Mouse (Mus musculus) myocyte (in vitro differentiated cells): Measurements from ENCODE around the gene Col13a1. TPM values are rescaled to one million over a fixed set of nuclear protein-coding genes. Genes with fewer than 3 reads are reported as not detected.

Experiments
- H3K27me3 ChIP-seq: one replicate; pipeline ENCODE4 v1.6.1; 2011; ENCODE audit not compliant: control insufficient read depth, insufficient read depth, insufficient read length
- H3K36me3 ChIP-seq: one replicate; pipeline ENCODE4 v1.6.1; 2011; ENCODE audit not compliant: control insufficient read depth, insufficient read depth
- H3K4me2 ChIP-seq: one replicate; pipeline ENCODE4 v1.6.1; 2011; ENCODE audit warnings: low read depth, control low read depth
- H3K4me3 ChIP-seq: one replicate; pipeline ENCODE4 v1.5.1; 2011; ENCODE audit warnings: mild to moderate bottlenecking, control low read depth, moderate library complexity
- H3K79me2 ChIP-seq: one replicate; pipeline ENCODE4 v1.6.1; 2011; ENCODE audit not compliant: control insufficient read depth, insufficient read depth
- H3ac ChIP-seq: one replicate; pipeline ENCODE4 v1.6.1; 2011; ENCODE audit not compliant: control insufficient read depth, insufficient read length
- CEBPB ChIP-seq: IDR thresholded peaks from 2 replicates; pipeline ENCODE4 v1.6.1; 2011; ENCODE audit warnings: mild to moderate bottlenecking, moderate library complexity; ENCODE audit not compliant: poor library complexity, insufficient read depth, severe bottlenecking
- E2F4 ChIP-seq: IDR thresholded peaks from one replicate; pipeline ENCODE4 v1.6.1; 2011; ENCODE audit warnings: mild to moderate bottlenecking, control low read depth, moderate library complexity; ENCODE audit not compliant: insufficient read depth
- MAX ChIP-seq: IDR thresholded peaks from one replicate; pipeline ENCODE4 v1.6.1; 2011; ENCODE audit warnings: low read depth, mild to moderate bottlenecking, control low read depth
- MYOD1 ChIP-seq, 3 experiments: IDR thresholded peaks; one replicate each; pipeline ENCODE4 v1.6.1; 2011; ENCODE audit warnings: control low read depth in 2 of 3, low read depth in 2 of 3, mild to moderate bottlenecking in 2 of 3, moderate library complexity in 1 of 3; ENCODE audit not compliant: insufficient read length in 2 of 3, control insufficient read depth in 1 of 3
- MYOG ChIP-seq, 3 experiments: IDR thresholded peaks; one replicate each; pipeline ENCODE4 v1.6.1; 2011; ENCODE audit warnings: control low read depth in 2 of 3, low read depth in 2 of 3, mild to moderate bottlenecking in 2 of 3; ENCODE audit not compliant: insufficient read length in 2 of 3, control insufficient read depth in 1 of 3, insufficient read depth in 1 of 3
- POLR2A ChIP-seq: IDR thresholded peaks from one replicate; pipeline ENCODE4 v1.6.1; 2011; ENCODE audit warnings: low read depth, mild to moderate bottlenecking, control low read depth, moderate library complexity; ENCODE audit not compliant: insufficient read length
- POLR2AphosphoS2 ChIP-seq: IDR thresholded peaks from one replicate; pipeline ENCODE4 v1.6.1; 2011; ENCODE audit warnings: low read depth, control low read depth; ENCODE audit not compliant: insufficient read length
- REST ChIP-seq: IDR thresholded peaks from one replicate; pipeline ENCODE4 v1.6.1; 2011; ENCODE audit warnings: mild to moderate bottlenecking, control low read depth, moderate library complexity; ENCODE audit not compliant: insufficient read depth, insufficient read length
- SRF ChIP-seq: IDR thresholded peaks from one replicate; pipeline ENCODE4 v1.6.1; 2011; ENCODE audit warnings: low read depth; ENCODE audit not compliant: control insufficient read depth, insufficient read length
- TCF12 ChIP-seq: IDR thresholded peaks from one replicate; pipeline ENCODE4 v1.6.1; 2011; ENCODE audit warnings: mild to moderate bottlenecking, control low read depth; ENCODE audit not compliant: poor library complexity, insufficient read depth, severe bottlenecking
- TCF3 ChIP-seq: IDR thresholded peaks from one replicate; pipeline ENCODE4 v1.6.1; 2011; ENCODE audit warnings: low read depth, control low read depth; ENCODE audit not compliant: insufficient read length
- USF1 ChIP-seq: IDR thresholded peaks from one replicate; pipeline ENCODE4 v1.6.1; 2011; ENCODE audit warnings: low read depth, mild to moderate bottlenecking, control low read depth, moderate library complexity
- polyA plus RNA-seq: library from polyadenylated mRNA; unstranded; fragments of >200 nt; fragmentation: generic; extraction: Trizol; gene quantifications from one replicate; pipeline ENCODE4 v1.2.1, GENCODE M21; 2012; ENCODE audit warnings: missing spikeins

Gene Col13a1
- polyA plus RNA-seq, 1 experiment: 0.13 TPM

DNA sequence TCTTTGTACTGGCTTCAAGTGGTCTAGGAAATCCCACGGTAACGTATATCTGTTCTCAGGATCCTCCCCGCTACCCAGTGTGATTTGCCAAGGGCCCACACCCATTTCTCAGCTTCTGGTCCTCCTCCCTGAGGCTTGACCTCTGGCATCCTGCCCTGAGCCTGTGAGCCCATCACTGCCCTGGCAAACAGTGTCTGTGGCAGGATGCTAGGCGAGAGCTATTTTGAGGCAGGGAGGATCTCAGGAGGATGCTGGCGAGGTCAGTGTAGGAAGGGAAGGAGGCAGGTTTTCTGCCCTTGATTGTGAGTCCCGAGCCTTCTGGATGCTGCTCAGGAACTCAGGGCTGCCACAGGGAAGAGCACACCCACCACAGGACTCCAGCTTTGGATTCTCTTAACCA is 22.2 kb downstream of the Col13a1 start:
- Histone ChIP-seq H3K4me2 (no peak overlapping the region), H3K27me3 (no peaks in the 10 kb centered on the region), H3K4me3 (no peak overlapping the region), H3K79me2 (no peaks in the 10 kb centered on the region), H3K36me3 (no peaks in the 10 kb centered on the region), H3ac (no peak overlapping the region)
- TF ChIP-seq TCF12 (no peak), MYOD1 (IDR thresholded peaks at IDR 0.05; ENCODE audit: control insufficient read depth in 1 of 3, insufficient read length in 2 of 3, low read depth in 2 of 3) (no peak), REST (no peak), SRF (no peak), USF1 (no peak), E2F4 (no peak), TCF3 (no peak), POLR2A (no peak), MAX (no peak), CEBPB (no peak), POLR2AphosphoS2 (no peak)

DNA sequence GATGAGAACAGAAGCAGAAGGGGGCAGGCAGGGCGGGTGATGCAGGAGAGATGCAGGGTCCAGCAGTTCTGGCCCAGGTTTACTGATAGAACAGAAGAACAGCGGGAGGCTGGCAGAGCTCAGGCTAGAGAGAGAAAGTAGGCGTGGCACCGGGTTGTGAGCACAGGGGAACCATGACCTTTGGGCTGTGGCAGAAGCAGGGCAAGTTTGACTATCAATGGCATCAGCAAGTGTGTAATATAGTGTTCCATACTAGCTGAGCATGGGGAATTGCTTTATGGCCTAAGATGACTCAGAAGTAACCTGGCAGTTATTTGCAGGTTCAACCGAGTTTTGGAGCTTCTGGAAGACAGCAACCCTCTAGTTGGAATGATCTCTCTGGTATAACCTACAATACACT is 25.0 kb downstream of the Col13a1 start:
- Histone ChIP-seq H3K79me2 (no peaks in the 10 kb centered on the region), H3K4me3 (no peak overlapping the region), H3K4me2 (no peak overlapping the region), H3K36me3 (no peaks in the 10 kb centered on the region), H3ac (no peak overlapping the region), H3K27me3 (no peaks in the 10 kb centered on the region)
- TF ChIP-seq MAX: no peak
- TF ChIP-seq POLR2A: no peak
- no peak for TF ChIP-seq TCF12
- TF ChIP-seq CEBPB: no peak
- TF ChIP-seq E2F4: no peak
- TF ChIP-seq TCF3: no peak
- no peak for TF ChIP-seq REST
- TF ChIP-seq SRF: no peak
- TF ChIP-seq MYOG (IDR thresholded peaks at IDR 0.05; ENCODE audit: control insufficient read depth in 1 of 3, insufficient read depth in 1 of 3, insufficient read length in 2 of 3, low read depth in 2 of 3): no peak
- no peak for TF ChIP-seq USF1
- no peak for TF ChIP-seq POLR2AphosphoS2

GRCm38 (mm10) chr10:61949542-61949941 is 29.4 kb downstream of the Col13a1 start:
- Histone ChIP-seq H3K4me3 (no peak overlapping the region), H3ac (no peak overlapping the region), H3K4me2 (no peak overlapping the region), H3K79me2 (no peaks in the 10 kb centered on the region), H3K36me3 (no peaks in the 10 kb centered on the region), H3K27me3 (no peaks in the 10 kb centered on the region)
- no peak for TF ChIP-seq SRF
- no peak for TF ChIP-seq MYOG (IDR thresholded peaks at IDR 0.05; ENCODE audit: control insufficient read depth in 1 of 3, insufficient read depth in 1 of 3, insufficient read length in 2 of 3, low read depth in 2 of 3)
- TF ChIP-seq TCF3: no peak
- no peak for TF ChIP-seq USF1
- no peak for TF ChIP-seq CEBPB

DNA sequence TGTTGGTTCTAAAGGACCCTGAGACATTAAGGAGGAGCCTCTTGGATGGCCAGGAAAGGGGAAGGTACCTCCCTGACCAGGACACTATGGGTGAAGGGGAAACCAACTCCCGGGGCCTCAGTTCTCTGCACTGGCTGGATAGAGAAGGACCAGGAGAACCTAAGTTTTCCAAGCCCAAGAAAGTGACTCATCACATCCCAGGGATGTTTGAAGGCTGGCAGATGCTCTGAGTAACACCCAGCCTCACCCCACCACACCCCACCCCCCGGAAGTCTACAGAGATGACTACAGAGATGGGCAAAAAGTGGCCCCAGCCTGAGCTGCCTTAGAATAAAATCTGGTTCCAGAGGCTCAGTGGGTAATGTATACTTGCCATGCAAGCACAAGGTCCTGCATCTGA is 34.5 kb downstream of the Col13a1 start:
- Histone ChIP-seq H3K4me3 (no peak overlapping the region), H3K79me2 (no peaks in the 10 kb centered on the region), H3K36me3 (no peaks in the 10 kb centered on the region), H3K27me3 (no peaks in the 10 kb centered on the region), H3ac (no peak overlapping the region), H3K4me2 (no peak overlapping the region)
- TF ChIP-seq SRF: no peak
- TF ChIP-seq MYOG (IDR thresholded peaks at IDR 0.05; ENCODE audit: control insufficient read depth in 1 of 3, insufficient read depth in 1 of 3, insufficient read length in 2 of 3, low read depth in 2 of 3): no peak
- TF ChIP-seq USF1: no peak
- no peak for TF ChIP-seq CEBPB
- no peak for TF ChIP-seq POLR2A
- TF ChIP-seq MAX: no peak
- no peak for TF ChIP-seq TCF12
- TF ChIP-seq E2F4: no peak
- no peak for TF ChIP-seq REST
- TF ChIP-seq POLR2AphosphoS2: no peak
- no peak for TF ChIP-seq TCF3
- no peak for TF ChIP-seq MYOD1 (IDR thresholded peaks at IDR 0.05; ENCODE audit: control insufficient read depth in 1 of 3, insufficient read length in 2 of 3, low read depth in 2 of 3)

DNA sequence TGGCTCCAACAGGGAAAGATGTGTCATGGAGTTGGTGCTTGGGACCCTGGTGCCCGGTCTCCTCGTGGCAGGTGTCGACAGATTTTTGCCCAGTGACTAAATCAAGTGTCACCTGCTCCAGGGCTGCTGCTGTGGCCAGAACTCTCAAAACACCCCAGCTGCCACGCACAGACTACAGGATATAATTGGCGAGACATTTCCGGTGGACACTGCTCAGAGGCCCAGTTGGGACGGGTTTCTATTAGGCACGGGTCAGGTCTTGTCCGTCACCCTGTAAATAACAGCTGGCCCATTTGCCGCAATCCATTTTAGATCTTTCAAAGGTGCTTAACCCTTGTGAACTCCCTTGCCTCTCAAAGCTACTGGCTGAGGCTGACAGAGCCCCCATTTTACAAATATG is 35.4 kb downstream of the Col13a1 start:
- no peaks in the 10 kb centered on the region for H3K36me3 ChIP-seq
- no peak overlapping the region for H3ac ChIP-seq
- TF ChIP-seq POLR2AphosphoS2: no peak
- TF ChIP-seq MYOG (IDR thresholded peaks at IDR 0.05; ENCODE audit: control insufficient read depth in 1 of 3, insufficient read depth in 1 of 3, insufficient read length in 2 of 3, low read depth in 2 of 3): peak; percentile 13 to 82 (median 47)
- no peak for TF ChIP-seq POLR2A
- no peak for TF ChIP-seq E2F4
- peak; percentile 43 for TF ChIP-seq TCF3
- peak in 2 of 3 experiments; percentile 37 to 64 for TF ChIP-seq MYOD1 (IDR thresholded peaks at IDR 0.05; ENCODE audit: control insufficient read depth in 1 of 3, insufficient read length in 2 of 3, low read depth in 2 of 3)
- H3K4me2 ChIP-seq: no peak overlapping the region
- no peak overlapping the region for H3K4me3 ChIP-seq
- H3K27me3 ChIP-seq: no peaks in the 10 kb centered on the region
- H3K79me2 ChIP-seq: no peaks in the 10 kb centered on the region
